Mouse (Mus musculus) kidney, adult 2 months (tissue): ENCODE data around the gene Ccdc81.
A peak's percentile ranks its signal among the peaks of the same experiment; 100 is the strongest.

Experiments
- CTCF ChIP-seq: fragments of 200-500 bp; conservative IDR thresholded peaks from 2 replicates; pipeline ENCODE4 v1.5.1; 2011; ENCODE audit warnings: low read depth, mild to moderate bottlenecking, control low read depth, low read length, moderate library complexity, mixed read lengths; ENCODE audit not compliant: insufficient read depth, insufficient read length
- POLR2A ChIP-seq: fragments of 200-500 bp; IDR thresholded peaks from one replicate; pipeline ENCODE4 v1.6.1; 2011; ENCODE audit warnings: low read depth, low read length, control low read depth

- TF ChIP-seq CTCF (0 out of 2 replicates have a peak, but pooled peaks have one; percentile 17), POLR2A (no peak)
These were observed 11.6 kb downstream of the Ccdc81 start for GRCm38 (mm10) chr7:89891856-89892255.
